Mouse (Mus musculus) hindbrain, embryonic 14.5 days (tissue): Measurements from ENCODE around the gene Lrrc31. TPM values are rescaled to one million over a fixed set of nuclear protein-coding genes. Genes with fewer than 3 reads are reported as not detected.
"Not testable (repeated sequence)": the region's sequence is repeated elsewhere in the genome, so short reads cannot be mapped to it uniquely, and the experiment has no call there.

Experiments
- ATAC-seq: fragments of 200-750 bp; cut with Nextera tagmentation; 2 replicates; pipeline ENCODE4 v1.8.0; 2017; ENCODE audit warnings: moderate number of reproducible peaks, mild to moderate bottlenecking, moderate TSS enrichment, moderate library complexity; ENCODE audit not compliant: low FRiP score
- DNase-seq: peaks from one replicate; pipeline ENCODE4 v3.0.0-alpha.2; 2015; ENCODE audit warnings: low spot score
- H3K27ac ChIP-seq: fragments of 300-500 bp; sonication (generic); 2 replicates; pipeline ENCODE4 v1.5.1; 2014; ENCODE audit warnings: mild to moderate bottlenecking, moderate library complexity
- H3K27me3 ChIP-seq: fragments of 300-500 bp; sonication (generic); 2 replicates; pipeline ENCODE4 v1.6.1; 2014; ENCODE audit warnings: mild to moderate bottlenecking, low read length, mixed read lengths; ENCODE audit not compliant: control insufficient read depth, insufficient read depth
- H3K36me3 ChIP-seq: fragments of 300-500 bp; sonication (generic); replicated peaks from 2 replicates; pipeline ENCODE4 v1.6.1; 2014; ENCODE audit not compliant: control insufficient read depth, insufficient read depth
- H3K4me1 ChIP-seq: fragments of 300-500 bp; sonication (generic); replicated peaks from 2 replicates; pipeline ENCODE4 v1.6.1; 2014; ENCODE audit warnings: antibody characterized with exemption, low read length, mixed read lengths; ENCODE audit not compliant: control insufficient read depth, insufficient read depth
- H3K4me2 ChIP-seq: fragments of 300-500 bp; sonication (generic); replicated peaks from 2 replicates; pipeline ENCODE4 v1.6.1; 2014; ENCODE audit warnings: mild to moderate bottlenecking, moderate library complexity
- H3K4me3 ChIP-seq: fragments of 300-500 bp; sonication (generic); replicated peaks from 2 replicates; pipeline ENCODE4 v1.5.1; 2014; ENCODE audit warnings: mild to moderate bottlenecking, low read length
- H3K9ac ChIP-seq: fragments of 300-500 bp; sonication (generic); 2 replicates; pipeline ENCODE4 v1.6.1; 2014
- H3K9me3 ChIP-seq: fragments of 300-500 bp; sonication (generic); 2 replicates; pipeline ENCODE4 v1.6.1; 2016; ENCODE audit warnings: low read length; ENCODE audit not compliant: control insufficient read depth
- WGBS: fragments of 180-500 bp; shearing (Covaris S2); extraction: QIAGEN DNeasy Blood & Tissue Kit; methylation state at CpG from one replicate; pipeline ENCODE4 v1.1.7; 2014; 5-methylcytosine and 5-hydroxymethylcytosine counted together
- polyA plus RNA-seq: library from polyadenylated mRNA; unstranded; fragments of >200 nt; fragmentation: Nextera tagmentation; extraction: Ambion mirVana; gene quantifications from 2 replicates; pipeline ENCODE4 v1.2.1, GENCODE M21; 2014

The Lrrc31 gene
- polyA plus RNA-seq: not detected in 2 replicates

DNA sequence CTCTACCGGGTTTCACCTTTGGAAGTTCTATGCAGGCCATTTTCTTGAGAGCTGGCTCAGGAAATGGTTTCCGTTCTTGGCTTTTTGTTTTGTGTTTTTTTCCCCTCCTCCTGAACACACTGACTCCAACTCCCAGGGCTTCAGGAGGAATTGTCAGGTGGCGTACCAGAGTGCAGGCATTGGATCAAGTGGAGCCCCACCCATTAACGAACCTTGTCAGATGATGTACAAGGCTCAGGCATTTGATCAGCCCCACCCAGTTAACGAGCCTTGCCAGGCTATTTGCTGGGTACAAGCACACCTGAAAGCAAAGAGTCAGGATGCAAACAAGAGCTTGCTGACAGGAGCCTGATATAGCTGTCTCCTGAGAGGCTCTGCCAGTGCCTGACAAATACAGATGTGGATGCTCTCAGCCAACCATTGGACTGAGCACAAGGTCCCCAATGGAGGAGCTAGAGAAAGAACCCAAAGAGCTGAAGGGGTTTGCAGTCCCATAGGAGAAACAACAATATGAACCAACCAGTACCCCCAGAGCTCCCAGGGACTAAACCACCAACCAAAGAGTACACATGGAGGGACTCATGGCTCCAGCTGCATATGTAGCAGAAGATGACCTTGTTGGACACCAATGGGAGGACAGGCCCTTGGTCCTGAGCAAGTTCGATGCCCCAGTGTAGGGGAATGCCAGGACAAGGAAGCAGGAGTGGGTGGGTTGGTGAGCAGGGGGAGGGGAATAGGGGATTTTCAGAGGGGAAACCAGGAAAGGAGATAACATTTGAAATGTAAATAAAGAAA, at the start of gene Lrrc31:
TSS of gene Lrrc31 (minus strand) at position 133 of the 795 bp plus-strand sequence.
- not testable (repeated sequence) for ATAC-seq, H3K4me2 ChIP-seq, H3K4me1 ChIP-seq, H3K36me3 ChIP-seq, H3K27ac ChIP-seq, H3K4me3 ChIP-seq, DNase-seq, H3K27me3 ChIP-seq, H3K9me3 ChIP-seq, H3K9ac ChIP-seq
- 90% methylated on average over 6 of the region's 6 CpGs for WGBS

DNA sequence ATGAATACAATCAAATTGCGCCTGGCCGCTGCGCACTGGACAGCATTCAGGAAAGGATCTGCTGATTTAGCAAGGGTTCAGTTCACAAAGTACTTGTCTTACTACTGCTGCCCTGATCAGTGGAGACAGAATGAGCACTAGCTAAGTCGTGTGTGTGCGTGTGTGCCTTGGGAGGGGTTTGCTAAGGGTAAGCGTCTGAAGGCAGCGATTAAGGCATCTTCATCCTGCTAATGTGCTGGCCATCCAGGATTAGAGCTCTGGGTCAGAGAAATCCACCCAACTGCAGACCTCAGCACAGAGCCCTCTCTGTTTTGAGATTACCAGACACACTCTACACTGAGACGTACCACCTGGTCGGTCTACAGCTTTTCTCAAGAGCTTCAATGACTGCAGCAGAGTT, 48.7 kb upstream of the Lrrc31 start:
- WGBS: 97% methylated on average over 9 of the region's 9 CpGs
- H3K9ac ChIP-seq: no peak overlapping the region
- H3K4me2 ChIP-seq: no peak overlapping the region
- no peak overlapping the region for H3K27ac ChIP-seq
- H3K9me3 ChIP-seq: peaks cover 10% of the 10 kb centered on the region; the same call in 1 of the 2 replicates
- H3K27me3 ChIP-seq: no peaks in the 10 kb centered on the region
- H3K36me3 ChIP-seq: no peaks in the 10 kb centered on the region
- no peak for ATAC-seq
- no peaks in the 10 kb centered on the region for H3K4me1 ChIP-seq
- no peak for DNase-seq
- no peak overlapping the region for H3K4me3 ChIP-seq

DNA sequence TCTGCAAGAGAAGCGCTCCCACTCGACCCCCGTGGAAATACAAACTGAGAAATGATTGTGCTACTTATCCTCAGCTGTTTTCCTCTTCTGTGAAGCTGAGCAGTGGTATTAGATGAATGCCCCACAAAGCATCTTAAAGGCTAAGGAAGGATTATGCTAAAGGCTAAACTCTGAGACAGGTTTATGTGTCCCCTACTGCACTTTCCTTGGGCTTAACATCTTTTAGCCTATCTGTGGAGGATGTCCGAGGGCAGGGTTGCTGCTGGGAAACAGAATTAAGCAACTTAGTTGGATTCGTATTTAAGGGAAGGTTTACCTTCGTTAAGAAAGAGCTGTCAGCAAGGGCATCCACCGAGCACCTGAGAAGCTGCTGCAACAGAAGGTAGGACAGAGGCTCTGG, 46.4 kb upstream of the Lrrc31 start, which contains the start of gene Samd7:
TSS of gene Samd7 (plus strand) at position 288 of the 400 bp plus-strand sequence.
- no peak within 1 kb of the TSS for H3K27ac ChIP-seq
- no peak for ATAC-seq
- no peak within 1 kb of the TSS for H3K9ac ChIP-seq
- no peaks in the 10 kb centered on the region for H3K27me3 ChIP-seq
- peaks cover 10% of the 10 kb centered on the region; the same call in 1 of the 2 replicates for H3K9me3 ChIP-seq
- no peaks in the 10 kb centered on the region for H3K4me1 ChIP-seq
- WGBS: 86% methylated on average over 7 of the region's 7 CpGs
- no peak within 1 kb of the TSS for H3K4me3 ChIP-seq
- no peak within 1 kb of the TSS for H3K4me2 ChIP-seq
- no peak for DNase-seq
- no peaks in the 10 kb centered on the region for H3K36me3 ChIP-seq

DNA sequence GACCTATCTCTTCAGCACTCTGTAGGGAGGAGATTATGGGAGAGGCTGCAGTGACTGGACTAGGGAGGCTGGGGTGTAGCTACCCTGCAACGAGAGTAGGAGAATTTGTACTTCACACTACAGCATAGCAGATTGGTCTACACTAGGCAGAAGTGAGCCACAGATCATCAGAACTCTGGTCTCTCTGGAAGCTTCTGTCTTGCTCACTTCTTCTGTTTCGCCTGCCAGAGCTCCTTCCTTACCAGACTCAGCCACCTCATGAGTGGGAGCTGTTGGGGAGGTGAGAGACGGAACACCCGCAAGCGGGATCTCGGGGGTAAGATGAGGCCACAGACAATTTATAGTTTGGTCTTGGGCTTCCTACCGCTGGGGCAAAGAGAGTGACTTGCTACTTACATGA, 43.2 kb upstream of the Lrrc31 start:
- Histone ChIP-seq H3K4me3 (no peak overlapping the region), H3K9ac (no peak overlapping the region), H3K27me3 (no peaks in the 10 kb centered on the region), H3K4me2 (no peak overlapping the region), H3K27ac (no peak overlapping the region), H3K9me3 (peaks cover 10% of the 10 kb centered on the region; the same call in 1 of the 2 replicates), H3K36me3 (no peaks in the 10 kb centered on the region), H3K4me1 (no peaks in the 10 kb centered on the region; the same call in 1 of the 2 replicates)
- DNase-seq: no peak
- 92% methylated on average over 7 of the region's 7 CpGs for WGBS
- ATAC-seq: no peak

DNA sequence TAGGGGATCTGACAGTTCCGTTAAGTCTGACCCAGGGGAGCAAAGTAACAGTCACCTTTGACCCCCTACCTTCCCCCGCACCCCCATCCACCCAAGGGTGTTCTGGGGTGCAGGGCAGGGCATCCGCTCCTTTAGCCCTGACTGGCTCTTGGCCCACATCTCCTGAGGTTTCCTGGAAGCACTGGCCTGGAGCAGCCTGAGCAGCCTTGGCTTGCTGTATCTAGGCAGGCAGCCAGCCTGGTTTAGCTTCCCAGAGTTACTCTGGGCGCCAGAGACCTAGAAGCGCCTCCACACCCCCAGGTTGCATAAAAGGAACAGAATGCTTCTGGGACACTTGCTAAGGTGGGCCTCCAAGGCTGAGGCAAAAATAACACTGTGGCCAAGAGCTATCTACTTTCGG, 41.7 kb upstream of the Lrrc31 start:
- 90% methylated on average over 6 of the region's 6 CpGs for WGBS
- Histone ChIP-seq H3K27ac (no peak overlapping the region), H3K4me3 (no peak overlapping the region), H3K4me2 (no peak overlapping the region), H3K27me3 (no peaks in the 10 kb centered on the region), H3K4me1 (no peaks in the 10 kb centered on the region; the same call in 1 of the 2 replicates), H3K36me3 (no peaks in the 10 kb centered on the region), H3K9me3 (peaks cover 10% of the 10 kb centered on the region; the same call in 1 of the 2 replicates), H3K9ac (no peak overlapping the region)
- ATAC-seq (no peak), DNase-seq (no peak)

DNA sequence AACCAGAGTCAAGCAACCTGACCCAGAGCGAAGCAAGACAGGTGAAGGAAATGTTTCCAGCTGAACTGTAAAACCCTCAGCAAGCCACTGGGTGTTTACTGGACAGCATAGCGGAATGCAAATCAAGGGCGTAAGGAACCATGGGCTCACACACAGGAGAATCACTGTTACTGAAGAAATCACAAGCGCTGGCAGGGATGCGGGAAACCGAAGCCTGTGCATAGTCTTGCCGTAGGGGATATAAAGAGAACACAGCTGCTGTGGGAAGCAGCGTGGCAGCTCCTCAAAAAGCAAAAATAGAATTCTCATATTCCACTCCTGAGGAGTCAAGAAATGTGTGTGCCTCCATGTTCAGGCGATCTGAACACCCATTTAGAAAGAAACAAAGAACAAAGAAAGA, 37.2 kb upstream of the Lrrc31 start:
- H3K27ac ChIP-seq: no peak overlapping the region
- no peak overlapping the region for H3K9ac ChIP-seq
- no peaks in the 10 kb centered on the region for H3K9me3 ChIP-seq
- H3K27me3 ChIP-seq: no peaks in the 10 kb centered on the region
- ATAC-seq: peak; percentile 62; the same call in 1 of the 2 replicates
- 44% methylated on average over 9 of the region's 9 CpGs for WGBS
- DNase-seq: no peak
- no peak overlapping the region; the same call in 1 of the 2 replicates for H3K4me2 ChIP-seq
- no peaks in the 10 kb centered on the region; the same call in 1 of the 2 replicates for H3K4me1 ChIP-seq
- no peaks in the 10 kb centered on the region for H3K36me3 ChIP-seq
- no peak overlapping the region for H3K4me3 ChIP-seq

DNA sequence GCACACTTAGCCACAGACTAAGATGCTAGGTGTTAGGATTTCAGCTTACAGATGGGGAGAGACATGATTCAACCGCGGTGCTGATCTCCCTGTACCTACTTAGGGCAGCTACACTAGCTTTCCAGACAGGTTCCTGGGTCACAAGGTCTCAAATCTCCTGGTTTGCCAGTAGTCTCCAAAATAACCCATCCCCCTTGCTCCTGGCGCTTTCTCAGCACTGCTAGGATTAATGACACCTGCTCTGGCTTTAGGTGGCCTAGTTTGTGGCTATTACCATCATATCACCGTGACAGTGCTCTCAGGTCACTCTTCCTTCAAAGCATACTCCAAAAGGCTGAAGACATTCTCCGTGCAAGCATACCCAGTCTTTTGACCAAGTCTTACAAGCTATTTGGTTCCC, 29.4 kb upstream of the Lrrc31 start:
- Histone ChIP-seq H3K4me1 (no peaks in the 10 kb centered on the region), H3K9me3 (no peaks in the 10 kb centered on the region), H3K27me3 (no peaks in the 10 kb centered on the region), H3K36me3 (no peaks in the 10 kb centered on the region), H3K4me3 (no peak overlapping the region), H3K4me2 (no peak overlapping the region), H3K27ac (no peak overlapping the region), H3K9ac (no peak overlapping the region)
- no peak for DNase-seq
- no peak for ATAC-seq
- WGBS: 91% methylated on average over 5 of the region's 5 CpGs

DNA sequence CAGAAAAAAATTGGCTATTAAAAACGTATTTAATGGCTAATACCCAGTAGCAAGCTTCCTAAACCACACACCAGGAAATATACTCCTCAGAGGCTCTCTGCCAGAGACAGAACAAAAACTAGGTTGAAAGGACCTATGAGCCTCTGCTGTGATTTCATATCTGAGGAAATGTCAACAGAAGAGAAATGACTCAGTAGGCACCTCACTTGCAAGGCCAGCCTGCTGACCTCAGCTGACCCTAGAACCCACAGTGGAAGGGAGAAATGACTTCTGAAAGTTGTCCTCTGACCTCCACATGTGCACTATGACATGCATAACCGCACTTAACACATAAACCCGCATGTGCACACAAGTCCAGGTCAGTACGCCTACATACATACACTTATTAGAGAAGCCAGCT, 27.6 kb upstream of the Lrrc31 start:
- no peak for ATAC-seq

DNA sequence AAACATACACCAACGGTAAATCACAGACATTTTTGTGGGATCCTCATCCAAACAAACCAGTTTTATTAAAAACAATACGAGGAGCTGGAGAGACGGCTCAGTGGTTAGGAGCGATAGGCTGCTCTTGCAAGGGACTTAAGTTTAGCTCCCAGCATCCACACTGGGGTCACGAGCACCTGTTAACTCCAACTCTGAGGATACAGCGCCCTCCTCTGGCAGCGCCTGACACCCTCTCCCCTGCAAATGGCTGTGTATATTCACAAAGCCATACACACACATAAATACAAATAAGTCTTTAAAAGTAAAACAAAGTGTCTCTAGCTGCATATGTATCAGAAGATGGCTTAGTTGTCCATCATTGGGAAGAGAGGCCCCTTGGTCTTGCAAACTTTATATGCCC, 25.9 kb upstream of the Lrrc31 start:
- Histone ChIP-seq H3K27me3 (no peaks in the 10 kb centered on the region), H3K4me3 (no peak overlapping the region), H3K9ac (no peak overlapping the region), H3K9me3 (no peaks in the 10 kb centered on the region), H3K4me1 (no peaks in the 10 kb centered on the region), H3K36me3 (no peaks in the 10 kb centered on the region), H3K27ac (no peak overlapping the region), H3K4me2 (no peak overlapping the region)
- ATAC-seq (no peak), DNase-seq (no peak)
- 83% methylated on average over 7 of the region's 7 CpGs for WGBS

More for the DNA sequence above, 27.6 kb upstream of the Lrrc31 start:
- DNase-seq: no peak
- Histone ChIP-seq H3K4me2 (no peak overlapping the region), H3K36me3 (no peaks in the 10 kb centered on the region), H3K9ac (no peak overlapping the region), H3K4me1 (no peaks in the 10 kb centered on the region), H3K27ac (no peak overlapping the region), H3K4me3 (no peak overlapping the region), H3K9me3 (no peaks in the 10 kb centered on the region), H3K27me3 (no peaks in the 10 kb centered on the region)
- WGBS: 87% methylated on average over 4 of the region's 4 CpGs
